Mouse (Mus musculus) neutrophil, adult 65 days (primary cell): ENCODE results near the gene Zbtb25. TPM values are rescaled to one million over a fixed set of nuclear protein-coding genes. Genes with fewer than 3 reads are reported as not detected.

Experiments used
- total RNA-seq: library from RNA; stranded (reverse); gene quantifications from 2 replicates; pipeline ENCODE4 v1.2.4, GENCODE M21; 2023

Zbtb25 gene
- 4.5 and 4.9 TPM in 2 replicates for total RNA-seq

DNA sequence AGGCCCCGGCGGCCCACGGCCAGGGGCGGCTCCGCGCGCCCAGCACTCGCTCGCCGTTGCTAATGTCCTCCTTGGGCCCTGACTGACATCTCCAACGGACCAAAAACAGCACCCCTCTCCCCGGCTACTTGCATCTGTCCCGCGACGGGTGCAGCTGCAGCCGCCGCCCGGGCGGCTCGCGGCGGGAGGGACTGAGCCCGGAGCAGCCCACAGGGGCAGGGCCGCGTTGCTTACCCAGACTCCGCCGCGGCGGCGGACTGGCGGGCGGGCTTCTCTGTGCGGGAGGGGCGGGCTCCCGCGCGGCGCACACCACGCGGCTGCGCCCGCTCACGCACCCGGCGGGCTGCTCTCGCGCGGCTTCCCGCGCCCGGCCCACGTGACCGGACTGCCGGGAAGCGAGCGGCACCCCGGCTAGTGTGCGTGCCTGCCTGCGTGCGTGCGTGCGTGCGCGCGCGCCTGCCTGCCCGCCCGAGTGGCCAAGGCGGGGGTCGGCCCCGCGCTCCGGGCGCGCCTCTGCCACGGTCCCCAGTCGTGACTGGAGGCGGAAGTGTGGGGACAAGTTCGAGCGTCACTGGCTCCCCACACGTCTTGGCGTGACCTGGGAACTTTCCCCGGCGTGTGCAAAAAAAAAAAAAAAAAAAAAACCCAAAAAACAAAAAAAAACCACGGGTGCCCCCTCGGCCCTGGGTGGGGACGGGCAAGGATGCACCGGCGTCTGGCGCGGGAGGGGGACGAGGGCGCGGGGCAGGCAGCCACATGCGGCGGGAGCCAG, at the start of gene Zbtb25:
Gene Zbtb25, minus strand, starts transcription at position 397 of the 772 bp plus-strand sequence.

DNA sequence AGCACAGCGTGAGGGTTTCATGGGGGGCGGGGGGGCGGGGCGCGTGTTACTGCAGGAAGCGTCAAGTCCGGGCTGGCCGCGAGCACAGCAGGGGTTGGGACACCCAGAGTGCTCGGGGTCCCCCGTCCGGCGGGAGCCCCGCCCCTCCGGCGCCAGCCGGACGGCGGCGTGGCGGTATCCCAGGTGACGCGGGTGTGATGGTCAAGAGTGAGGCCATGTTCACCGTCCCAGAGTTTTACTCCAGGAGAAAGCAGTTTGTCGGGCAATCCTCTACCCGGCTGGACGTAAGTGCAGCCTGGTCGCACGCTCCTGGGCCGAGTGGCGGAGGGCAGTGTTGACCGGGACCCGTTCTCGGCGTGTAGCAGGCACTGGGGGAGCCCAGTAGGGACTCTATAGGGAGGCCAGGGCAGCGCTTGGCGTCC, 48.0 kb upstream of the Zbtb25 start, which contains the start of gene Ppp1r36:
Gene Ppp1r36, plus strand, starts transcription at position 106 of the 422 bp plus-strand sequence.

DNA sequence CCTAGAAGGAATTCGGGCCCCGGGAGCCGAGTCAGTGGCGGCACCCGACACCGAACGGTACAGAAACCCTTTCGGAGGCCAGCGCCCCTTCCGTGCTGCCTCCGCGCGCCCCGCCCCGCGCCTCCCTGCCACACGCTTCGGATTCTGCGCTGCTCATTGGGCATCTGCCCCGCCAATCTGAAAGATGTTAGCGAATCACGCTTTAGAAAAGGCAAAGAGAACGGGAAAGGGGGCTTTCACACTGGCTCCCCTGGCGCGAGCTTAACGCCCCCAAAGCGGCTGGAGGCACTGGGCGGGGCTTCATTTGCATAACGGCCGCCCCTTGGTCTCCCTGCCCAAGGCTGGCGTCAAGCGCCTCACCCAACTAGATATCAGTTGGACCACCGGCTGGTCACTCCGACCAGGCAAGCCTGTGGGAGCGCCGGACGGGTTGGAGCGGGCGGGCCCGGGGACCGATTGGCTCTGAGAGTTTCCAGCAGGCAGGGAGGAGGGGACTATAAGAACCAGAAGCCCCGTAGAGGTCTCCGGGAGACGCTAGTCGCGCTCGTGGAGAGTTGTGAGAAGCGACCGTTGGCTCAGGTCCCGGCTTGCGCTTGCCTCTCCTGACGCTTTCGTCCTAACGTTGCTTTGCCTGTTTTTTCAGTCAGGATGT, 34.6 kb upstream of the Zbtb25 start, which contains the start of gene Hspa2:
Gene Hspa2, plus strand, starts transcription at position 291 of the 652 bp plus-strand sequence.

DNA sequence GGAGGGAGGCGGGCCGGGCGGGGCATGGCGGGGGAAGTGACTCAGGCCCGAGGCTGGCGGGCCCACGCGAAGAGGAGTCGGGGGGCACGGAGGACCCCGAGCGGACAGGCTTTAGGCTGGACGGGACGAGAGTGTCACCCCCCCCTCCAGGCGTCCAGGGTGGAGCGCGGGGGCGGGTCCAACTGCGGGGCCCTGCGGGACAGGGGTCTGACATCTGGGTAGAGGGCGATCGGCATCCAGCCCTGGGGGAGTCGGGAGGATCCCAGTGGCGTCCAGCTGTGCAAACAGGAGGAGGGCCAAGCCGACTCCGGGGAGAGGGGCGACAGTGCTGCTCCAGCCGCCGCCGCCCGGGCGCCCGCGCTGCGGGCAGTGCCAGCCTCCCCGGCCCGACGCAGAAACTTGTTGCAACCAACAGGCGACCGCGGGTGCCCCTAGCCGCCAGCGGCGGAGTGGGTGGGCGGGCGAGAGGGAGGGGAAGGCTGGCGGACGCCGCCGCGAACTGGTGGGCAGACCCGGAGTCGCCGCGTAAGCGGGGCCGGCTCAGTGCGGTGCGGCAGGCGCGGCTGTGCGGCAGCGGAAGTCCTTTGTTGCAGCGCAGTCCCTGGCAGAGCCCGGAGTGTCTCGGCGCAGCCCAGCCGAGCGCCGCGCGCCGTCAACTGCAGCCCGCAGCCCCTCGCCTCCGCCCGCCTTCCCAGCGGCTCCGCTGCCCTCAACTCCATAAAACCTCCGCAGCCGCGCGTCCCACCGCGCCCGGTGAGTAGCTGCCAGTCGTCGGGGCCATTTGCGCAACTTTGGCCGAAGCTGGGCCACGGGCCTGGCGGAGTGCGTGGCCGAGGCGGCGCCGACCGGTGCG, 802 bp upstream of the Zbtb25 start, which contains the start of gene Zbtb1:
Gene Zbtb1, plus strand, starts transcription at position 289 of the 853 bp plus-strand sequence.

DNA sequence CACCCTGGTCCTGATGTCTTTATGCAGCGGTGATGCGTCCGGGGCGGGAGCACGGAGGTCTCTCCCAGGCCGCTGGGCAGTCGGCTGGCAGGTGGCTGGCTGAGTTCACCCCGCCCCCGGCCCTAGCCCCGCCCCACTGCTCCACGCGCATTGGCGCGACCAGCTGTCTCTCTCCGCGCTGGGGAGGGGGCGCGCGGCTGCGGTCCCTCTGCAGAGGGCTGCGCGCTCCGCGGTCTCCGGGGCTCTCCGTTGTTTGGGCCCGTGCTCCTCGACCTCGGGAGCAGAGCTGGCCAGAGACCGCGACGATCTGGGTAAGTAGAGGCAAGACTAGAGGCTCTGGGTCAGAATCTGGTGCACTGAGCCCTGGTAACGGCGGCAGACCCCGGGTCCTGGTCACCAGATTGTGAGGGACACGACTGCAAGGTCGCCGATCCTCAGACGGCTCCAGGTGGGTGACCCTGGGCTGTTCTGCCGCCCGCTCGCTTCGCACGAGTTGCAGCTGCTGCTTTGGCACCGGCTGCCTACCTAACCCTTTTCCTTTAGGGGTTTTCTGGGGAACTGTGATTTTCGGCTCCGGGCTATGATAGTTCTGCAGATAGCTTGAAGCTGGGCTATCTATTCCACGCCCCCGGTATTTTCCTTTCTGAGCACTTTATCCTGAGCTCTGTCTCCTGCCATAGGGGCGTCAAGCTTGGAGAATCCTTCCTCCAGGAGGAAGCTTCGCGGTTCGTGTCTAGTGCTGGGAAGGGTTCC, 44.5 kb downstream of the Zbtb25 start, which contains the start of gene Akap5:
Gene Akap5, plus strand, starts transcription at position 213 of the 753 bp plus-strand sequence.

Other genes starting within 250 kb of the Zbtb25 start
- gene Esr2, start 192.3 kb downstream of the Zbtb25 start, total RNA-seq, result not detected in 2 replicates
- not detected in 2 replicates for gene Tex21, start 122.9 kb downstream of the Zbtb25 start, total RNA-seq
- gene Mthfd1, start 114.3 kb downstream of the Zbtb25 start, total RNA-seq, result 9.5 and 10.3 TPM in 2 replicates
- gene Akap5, start 44.7 kb downstream of the Zbtb25 start, total RNA-seq, result 0.18 and 0.66 TPM in 2 replicates
- 4.6 and 6.0 TPM in 2 replicates for gene Zbtb1, start 664 bp upstream of the Zbtb25 start, total RNA-seq
- gene Hspa2, start 34.6 kb upstream of the Zbtb25 start, total RNA-seq, result 4.7 and 7.3 TPM in 2 replicates
- not detected in 2 replicates for gene Ppp1r36, start 47.9 kb upstream of the Zbtb25 start, total RNA-seq
- gene Plekhg3, start 161.3 kb upstream of the Zbtb25 start, total RNA-seq, result 111 and 133 TPM in 2 replicates